Mouse (Mus musculus) A20 (cell line): ENCODE measurements around the gene Oxsr1.
"Not testable (repeated sequence)": the region's sequence is repeated elsewhere in the genome, so short reads cannot be mapped to it uniquely, and the experiment has no call there.

Experiments
- DNase-seq: peaks from one replicate; pipeline ENCODE4 v3.0.0-alpha.2; 2011; ENCODE audit warnings: low read depth, low spot score

Gene Oxsr1

DNA sequence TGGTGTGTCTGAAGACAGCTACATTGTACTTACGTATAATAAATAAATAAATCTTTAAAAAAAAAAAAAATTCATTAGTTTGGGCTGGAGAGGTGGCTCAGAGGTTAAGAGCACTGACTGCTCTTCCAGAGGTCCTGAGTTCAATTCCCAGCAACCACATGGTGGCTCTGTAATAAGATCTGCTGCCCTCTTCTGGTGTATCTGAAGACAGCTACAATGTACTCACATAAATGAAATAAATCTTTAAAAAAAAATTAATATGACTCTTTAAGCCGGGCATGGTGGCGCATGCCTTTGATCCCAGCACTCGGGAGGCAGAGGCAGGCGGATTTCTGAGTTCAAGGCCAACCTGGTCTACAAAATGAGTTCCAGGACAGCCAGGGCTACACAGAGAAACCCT is 47.4 kb downstream of the Oxsr1 start:
- not testable (repeated sequence) for DNase-seq

DNA sequence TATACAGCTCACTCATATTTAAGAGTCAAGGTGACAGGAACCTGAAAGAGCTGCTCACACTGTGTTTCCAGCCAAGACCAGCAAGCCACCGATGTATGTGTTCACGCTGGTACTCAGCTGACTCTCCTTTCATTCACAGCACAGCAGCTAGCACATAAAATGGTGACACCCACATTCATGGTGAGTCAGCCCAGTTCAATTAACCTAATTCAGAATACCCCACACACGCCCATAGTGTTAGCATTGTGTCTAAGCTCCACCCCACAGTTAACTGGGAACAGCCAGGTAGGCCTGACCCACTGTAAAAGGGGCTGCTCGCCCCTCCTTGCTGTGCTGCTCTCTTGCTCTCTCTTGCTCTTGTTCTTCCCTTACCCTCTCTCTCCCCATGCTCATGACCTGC is 50.7 kb downstream of the Oxsr1 start:
- no peak for DNase-seq

DNA sequence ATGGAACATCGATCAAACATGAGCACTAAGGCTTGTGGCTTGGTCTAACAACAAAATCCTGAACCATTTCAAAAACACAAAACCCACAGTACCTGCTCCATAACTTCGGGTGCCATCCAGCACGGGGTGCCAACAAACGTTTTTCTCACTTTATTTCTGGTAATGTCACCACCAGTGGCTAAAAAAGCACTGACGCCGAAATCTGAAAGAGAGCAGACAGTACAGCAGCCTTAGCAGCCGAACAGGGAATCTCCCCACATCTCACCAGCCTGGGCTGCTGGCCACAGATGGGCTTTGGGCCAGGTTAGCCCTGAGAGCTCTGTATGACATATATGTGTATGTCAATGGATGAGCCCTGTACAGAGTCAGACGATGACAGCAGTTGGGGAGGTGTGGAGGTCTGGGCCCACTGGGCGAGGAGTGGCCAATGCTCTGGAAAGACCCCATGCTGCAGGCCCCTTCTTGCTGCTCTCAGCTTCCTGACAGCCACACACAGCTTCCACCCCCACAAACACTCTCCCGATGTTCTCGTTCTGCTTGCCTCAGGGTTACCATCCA is 53.6 kb downstream of the Oxsr1 start:
- no peak for DNase-seq

GRCm38 (mm10) chr9:119268120-119268519 is 54.1 kb downstream of the Oxsr1 start:
- DNase-seq = no peak

DNA sequence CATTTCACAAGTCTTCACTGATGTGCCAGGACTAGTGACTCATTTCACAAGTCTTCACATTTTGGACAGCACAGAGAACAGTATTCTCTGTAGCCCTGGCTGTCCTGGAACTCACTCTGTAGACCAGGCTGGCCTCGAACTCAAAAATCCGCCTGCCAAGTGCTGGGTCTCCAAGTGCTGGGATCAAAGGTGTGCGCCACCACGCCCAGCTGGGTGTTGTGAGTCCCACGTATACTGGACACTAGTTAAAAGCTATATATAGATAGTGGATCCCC is 56.2 kb downstream of the Oxsr1 start:
- DNase-seq = peak; percentile 26

DNA sequence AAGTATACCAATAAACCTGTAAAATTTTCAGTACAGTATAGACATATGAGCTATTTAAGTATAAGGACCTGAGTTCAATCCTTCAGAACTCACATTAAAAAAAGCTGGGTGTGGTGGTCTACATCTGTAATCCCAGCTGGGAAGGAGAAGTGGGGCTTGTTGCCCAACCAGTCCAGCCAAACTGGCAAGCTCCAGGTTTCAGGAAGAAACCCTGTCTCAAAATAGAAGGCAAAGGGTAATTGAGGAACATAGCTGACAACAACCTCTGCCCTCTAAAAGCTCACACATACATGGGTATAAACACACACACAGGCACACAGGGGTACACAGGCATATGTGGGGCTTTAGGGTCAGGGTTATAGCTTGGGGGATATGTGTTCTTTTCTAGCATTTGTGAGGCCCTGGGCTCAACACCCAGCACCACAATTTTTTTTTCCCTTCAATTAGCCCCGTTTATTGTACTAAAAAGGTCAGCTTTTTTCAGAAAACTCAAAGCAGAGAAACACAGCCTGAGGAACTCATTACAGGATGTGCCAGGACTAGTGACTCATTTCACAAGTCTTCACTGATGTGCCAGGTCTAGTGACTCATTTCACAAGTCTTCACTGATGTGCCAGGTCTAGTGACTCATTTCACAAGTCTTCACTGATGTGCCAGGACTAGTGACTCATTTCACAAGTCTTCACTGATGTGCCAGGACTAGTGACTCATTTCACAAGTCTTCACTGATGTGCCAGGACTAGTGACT is 56.7 kb downstream of the Oxsr1 start:
- peak; percentile 45 for DNase-seq

DNA sequence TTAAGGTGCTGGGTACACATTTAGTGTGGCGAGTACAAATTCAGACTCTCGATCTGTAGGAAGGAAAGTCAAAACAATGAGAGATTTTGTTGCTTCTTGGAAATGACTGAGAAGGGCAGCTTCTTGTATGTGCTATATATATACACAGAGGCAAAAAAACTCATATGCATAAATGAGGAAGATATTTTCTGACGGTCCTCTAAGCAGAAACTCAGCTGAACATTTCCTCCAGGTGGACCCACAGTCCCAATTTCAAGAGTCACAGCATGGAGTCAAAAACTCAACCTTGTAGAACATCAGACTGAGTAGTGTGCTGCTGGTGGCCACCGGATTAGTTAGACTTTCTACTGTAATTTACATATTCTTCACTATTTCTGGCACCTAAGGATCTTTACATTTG is 59.2 kb downstream of the Oxsr1 start:
- peak; percentile 47 for DNase-seq

GRCm38 (mm10) chr9:119260825-119261224 is 61.4 kb downstream of the Oxsr1 start:
- DNase-seq = peak; percentile 59

GRCm38 (mm10) chr9:119258785-119259184 is 63.4 kb downstream of the Oxsr1 start:
- no peak for DNase-seq

DNA sequence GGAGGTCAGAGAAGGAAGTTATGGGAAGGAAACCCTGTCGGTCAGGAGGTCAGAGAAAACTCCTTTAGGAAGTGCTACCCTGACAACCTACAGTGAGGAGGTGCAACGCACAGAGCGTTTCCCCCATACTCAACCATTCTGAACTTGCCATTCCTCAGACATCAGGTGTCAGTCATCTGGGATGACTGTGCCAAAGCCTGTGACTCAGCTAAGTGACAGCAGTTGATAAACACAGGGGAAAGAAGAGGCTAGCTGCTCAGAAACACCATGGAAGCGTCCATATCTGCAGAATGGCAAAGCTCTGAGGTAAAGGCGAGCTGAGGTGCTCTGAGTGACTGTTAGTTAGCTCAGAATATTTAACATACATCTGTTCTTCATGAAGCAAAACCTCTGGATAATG is 64.1 kb downstream of the Oxsr1 start:
- DNase-seq = no peak

GRCm38 (mm10) chr9:119256161-119256560 is 66.1 kb downstream of the Oxsr1 start:
- DNase-seq = no peak

DNA sequence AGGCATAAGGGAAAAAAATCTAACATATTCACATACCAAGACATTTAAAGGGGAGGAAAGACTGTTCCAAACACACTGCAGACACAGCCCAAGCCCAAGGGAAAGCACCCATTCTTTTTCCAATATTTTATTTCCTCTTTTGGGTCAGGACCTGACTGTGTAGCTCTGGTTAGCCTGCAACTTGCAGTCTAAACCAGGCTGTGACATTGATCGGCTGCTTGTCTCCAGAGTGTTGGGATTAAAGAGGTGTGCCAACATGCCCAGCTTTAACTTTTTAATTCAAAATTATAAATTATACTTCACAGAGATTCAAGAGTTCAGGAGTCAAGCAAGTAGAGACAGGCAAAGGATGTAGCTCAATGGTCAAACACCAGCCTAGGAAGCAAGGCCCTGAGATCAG is 67.1 kb downstream of the Oxsr1 start:
- DNase-seq = no peak

- DNase-seq = no peak
Measured at GRCm38 (mm10) chr9:119254187-119254586, 68.0 kb downstream of the Oxsr1 start.

- DNase-seq = no peak
Measured at GRCm38 (mm10) chr9:119247996-119248395, 74.2 kb downstream of the Oxsr1 start.

- DNase-seq = no peak
Measured at GRCm38 (mm10) chr9:119246826-119247225, 75.4 kb downstream of the Oxsr1 start.

DNA sequence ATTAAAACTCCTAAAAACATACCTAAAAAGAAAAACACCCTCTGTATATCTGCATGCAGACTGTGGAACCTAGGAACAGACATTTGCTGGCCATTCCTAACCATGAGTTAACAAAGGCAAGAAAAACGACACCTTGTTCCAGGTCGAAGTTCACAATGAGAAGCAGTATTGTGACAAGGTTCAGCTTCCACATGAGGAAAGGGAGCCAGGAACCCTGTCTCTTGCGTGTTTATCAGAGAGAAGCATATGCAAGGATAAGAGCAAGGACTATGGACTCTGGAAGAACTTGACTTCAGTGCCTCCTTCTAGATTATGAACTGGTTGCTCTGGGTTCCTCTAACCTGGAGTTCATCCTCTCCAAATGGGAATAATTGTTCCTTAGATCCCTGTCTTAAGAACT is 78.2 kb downstream of the Oxsr1 start:
- DNase-seq = no peak

DNA sequence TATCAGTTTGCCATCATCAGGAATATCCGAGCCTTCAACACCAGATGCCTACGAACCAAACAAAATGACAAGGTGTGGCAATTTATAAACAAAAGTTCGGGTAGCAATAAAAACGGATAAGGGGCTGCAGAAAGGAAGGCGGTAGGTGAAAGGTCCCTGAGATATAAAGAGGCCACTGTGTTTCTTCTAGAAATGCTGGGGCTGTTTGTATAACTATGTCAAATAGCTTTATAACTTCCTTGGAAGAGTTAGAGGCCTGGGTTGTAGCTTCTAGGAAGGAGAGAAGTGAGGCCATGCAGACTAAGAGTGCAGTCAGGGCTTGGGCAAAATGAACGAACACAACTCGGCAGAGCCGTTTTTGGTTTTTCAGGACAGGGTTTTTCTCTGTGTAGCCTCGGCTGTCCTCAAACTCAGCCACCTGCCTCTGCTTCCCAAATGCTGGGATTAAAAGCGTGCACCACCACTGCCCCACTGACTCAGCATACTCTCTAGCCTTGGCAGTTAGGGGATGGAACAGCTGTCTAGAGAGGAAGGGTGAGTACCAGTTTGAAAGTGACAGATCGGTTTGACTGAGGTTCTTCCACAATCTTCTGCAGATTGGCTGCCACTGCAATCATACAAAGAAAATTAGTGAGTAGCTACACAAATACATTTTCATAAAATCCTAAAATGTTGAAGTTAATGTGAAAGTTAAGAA is 80.9 kb downstream of the Oxsr1 start:
- DNase-seq = no peak

- no peak for DNase-seq
Measured at GRCm38 (mm10) chr9:119240286-119240997, 81.8 kb downstream of the Oxsr1 start.

DNA sequence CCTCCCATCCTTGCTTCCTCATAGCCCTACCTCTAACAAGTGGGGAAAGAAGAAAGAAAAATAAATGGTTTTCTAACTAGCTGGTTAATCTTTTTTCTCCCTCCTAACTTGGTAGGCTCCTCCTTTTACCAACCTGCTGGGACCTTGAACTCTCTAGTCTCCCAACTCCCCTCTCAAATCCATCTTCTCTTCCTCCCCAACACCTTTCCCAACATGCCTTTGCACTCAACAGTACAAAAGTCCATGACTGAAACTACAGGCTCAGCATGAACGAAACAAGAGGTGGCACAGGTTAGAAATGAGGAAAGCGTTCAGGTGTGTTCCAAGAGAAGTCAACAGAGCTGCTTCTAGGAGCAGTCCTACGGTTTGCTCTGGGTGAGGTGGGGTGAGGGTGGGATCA is 83.0 kb downstream of the Oxsr1 start:
- no peak for DNase-seq

DNA sequence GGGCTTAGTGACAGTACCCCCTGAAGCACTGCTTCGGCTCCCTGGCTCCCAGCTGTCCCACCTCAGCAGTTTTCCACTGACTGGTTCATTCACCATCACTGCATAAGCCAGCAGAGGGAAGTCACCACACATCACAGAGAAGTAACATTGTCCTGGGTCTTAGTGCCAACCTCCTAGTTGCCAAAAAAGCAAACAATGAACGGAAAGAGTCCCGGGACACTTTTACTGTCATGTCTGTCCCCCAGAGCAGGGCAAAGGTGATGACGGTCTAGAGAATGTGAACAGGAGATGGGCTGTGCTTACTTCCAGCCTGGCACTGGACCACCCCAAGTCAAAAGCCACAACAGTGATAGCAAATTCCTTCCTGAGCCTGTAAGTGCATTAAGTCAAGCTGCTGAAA is 83.4 kb downstream of the Oxsr1 start:
- no peak for DNase-seq

DNA sequence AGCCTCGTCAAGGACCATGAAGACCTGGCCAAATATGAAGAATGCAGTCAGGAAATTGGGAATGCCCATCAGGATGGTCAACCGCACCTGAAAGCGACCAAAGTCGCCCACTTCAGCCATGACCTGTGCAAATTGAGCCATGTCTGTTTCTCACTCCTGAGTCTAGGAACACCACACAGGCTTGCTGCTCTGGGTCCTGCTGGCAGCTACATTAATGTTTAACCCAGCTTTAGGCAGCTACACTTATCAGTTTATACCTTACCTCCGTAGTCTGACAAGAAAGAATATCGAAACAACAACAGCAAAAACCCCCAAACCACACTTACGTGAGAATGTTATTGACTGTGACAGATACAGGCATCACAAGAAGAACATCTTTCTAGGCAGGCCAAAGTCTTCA is 90.7 kb downstream of the Oxsr1 start:
- no peak for DNase-seq

DNA sequence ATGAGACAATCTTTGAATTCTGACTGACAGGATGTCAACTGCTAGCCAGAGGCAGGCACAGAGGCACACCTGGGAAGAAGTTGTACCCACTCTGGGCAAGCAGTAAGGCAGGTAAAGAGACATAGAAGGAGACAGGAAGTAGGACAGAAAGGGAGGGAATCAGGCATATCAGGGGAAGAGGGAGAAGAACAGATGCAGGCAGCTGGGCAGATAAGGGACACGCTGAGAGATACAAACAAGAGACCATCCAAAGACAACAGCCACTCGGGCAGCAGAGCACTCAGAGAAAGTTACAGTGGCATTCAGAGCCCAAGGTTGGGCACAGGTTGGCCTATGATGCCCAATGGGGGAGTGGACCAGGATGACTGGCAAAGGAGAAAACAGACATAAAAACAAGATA is 91.4 kb downstream of the Oxsr1 start:
- DNase-seq = no peak

- peak; percentile 21 for DNase-seq
Measured at GRCm38 (mm10) chr9:119220249-119220648, 102.0 kb downstream of the Oxsr1 start.
